Mouse (Mus musculus): ENCODE results near the gene Fubp1.

GRCm38 (mm10) chr3:152243304-152243703 is 33.1 kb downstream of the Fubp1 start:
- TF ChIP-seq POLR2A (IDR thresholded peaks at IDR 0.05; ENCODE audit: insufficient read depth, low read depth, low read length) (no peak), CTCF (IDR thresholded peaks at IDR 0.05; ENCODE audit: insufficient read depth, low read depth, low read length) (no peak)

Data from olfactory bulb, adult 2 months (tissue).